Mouse (Mus musculus) MEL (cell line): Measurements from ENCODE around the gene Rad9b.
"Not testable (repeated sequence)": the region's sequence is repeated elsewhere in the genome, so short reads cannot be mapped to it uniquely, and the experiment has no call there.

Experiments
- EP300 ChIP-seq, 2 experiments: IDR thresholded peaks; 2 replicates each; pipeline ENCODE4 v1.6.1; 2011; ENCODE audit warnings: improper control_type of control experiment in 2 of 2, low read length in 2 of 2, low read depth in 1 of 2, mild to moderate bottlenecking in 1 of 2
- MAX ChIP-seq: IDR thresholded peaks from 2 replicates; pipeline ENCODE4 v1.6.1; 2011; ENCODE audit warnings: low read length, improper control_type of control experiment
- POLR2A ChIP-seq, 2 experiments: IDR thresholded peaks; 2 replicates each; pipeline ENCODE4 v1.6.1; 2011 to 2012; ENCODE audit warnings: low read length in 2 of 2, mild to moderate bottlenecking in 2 of 2, control low read depth in 1 of 2, improper control_type of control experiment in 1 of 2, low read depth in 1 of 2, moderate library complexity in 1 of 2; ENCODE audit not compliant: control insufficient read depth in 1 of 2, insufficient read depth in 1 of 2, poor library complexity in 1 of 2

- not testable (repeated sequence) for TF ChIP-seq MAX; EP300 (IDR thresholded peaks at IDR 0.05; ENCODE audit: low read depth in 1 of 2, low read length in 2 of 2); POLR2A (IDR thresholded peaks at IDR 0.05; ENCODE audit: control insufficient read depth in 1 of 2, insufficient read depth in 1 of 2, low read depth in 1 of 2, low read length in 2 of 2, poor library complexity in 1 of 2)
These were observed 35.1 kb downstream of the Rad9b start for GRCm38 (mm10) chr5:122318976-122319375.
